Mouse (Mus musculus): ENCODE results near the gene Mcat. TPM values are rescaled to one million over a fixed set of nuclear protein-coding genes. Genes with fewer than 3 reads are reported as not detected.
"Not testable (repeated sequence)": the region's sequence is repeated elsewhere in the genome, so short reads cannot be mapped to it uniquely, and the experiment has no call there.

Mcat gene
- polyA plus RNA-seq, 1 experiment from 2014 or later: 34.3 TPM

DNA sequence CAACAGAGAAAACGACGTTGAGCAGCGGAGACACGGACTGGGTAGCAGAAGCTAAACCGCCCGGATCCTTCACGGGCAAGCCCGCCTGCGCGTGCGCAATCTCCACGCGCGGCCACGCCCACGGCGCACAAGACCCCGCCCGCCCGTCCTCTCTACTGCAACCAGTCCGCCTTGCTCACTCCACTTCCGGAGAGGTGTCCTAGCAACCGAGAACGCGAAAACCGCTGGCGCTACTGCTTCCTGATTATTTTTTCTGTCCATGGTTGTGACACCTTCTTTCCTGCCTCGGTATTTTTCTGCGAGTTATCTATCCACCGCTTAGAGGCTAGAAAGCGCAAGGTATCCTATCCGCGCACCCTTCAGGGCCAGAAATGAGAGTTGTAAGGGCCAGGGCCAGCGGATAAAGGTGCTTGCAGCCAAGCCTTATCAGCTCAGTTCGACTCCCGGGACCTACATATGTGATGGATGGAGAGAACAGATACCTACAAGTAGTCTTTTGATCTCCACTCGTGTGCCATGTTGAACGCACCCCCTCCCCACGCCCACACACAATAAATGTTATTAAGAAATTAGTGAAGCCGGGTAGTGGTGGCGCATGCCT, 52.7 kb downstream of the Mcat start, which contains the start of gene Ttll1:
Gene Ttll1 (minus strand): TSS at position 89 of the 601 bp plus-strand sequence.
- WGBS: 12% methylated on average over 41 of the region's 41 CpGs
- ATAC-seq: peak; percentile 98
- no peaks in the 10 kb centered on the region for H3K9me3 ChIP-seq (ENCODE audit: control insufficient read depth, low read length)
- peak within 1 kb of the TSS; percentile 54 for H3K4me3 ChIP-seq (replicated peaks; ENCODE audit: low read length)
- peak within 1 kb of the TSS; percentile 52 for H3K4me2 ChIP-seq (ENCODE audit: low read length)
- peak within 1 kb of the TSS; percentile 91 for H3K27ac ChIP-seq (ENCODE audit: low read length)
- no peaks in the 10 kb centered on the region for H3K36me3 ChIP-seq (ENCODE audit: control insufficient read depth, insufficient read depth)
- peak within 1 kb of the TSS; percentile 67 for H3K9ac ChIP-seq (replicated peaks; ENCODE audit: low read depth, low read length)
- H3K4me1 ChIP-seq (replicated peaks; ENCODE audit: control insufficient read depth, insufficient read depth, low read length): peaks cover 23% of the 10 kb centered on the region
- H3K27me3 ChIP-seq (replicated peaks; ENCODE audit: control insufficient read depth, insufficient read depth, low read length): no peaks in the 10 kb centered on the region

DNA sequence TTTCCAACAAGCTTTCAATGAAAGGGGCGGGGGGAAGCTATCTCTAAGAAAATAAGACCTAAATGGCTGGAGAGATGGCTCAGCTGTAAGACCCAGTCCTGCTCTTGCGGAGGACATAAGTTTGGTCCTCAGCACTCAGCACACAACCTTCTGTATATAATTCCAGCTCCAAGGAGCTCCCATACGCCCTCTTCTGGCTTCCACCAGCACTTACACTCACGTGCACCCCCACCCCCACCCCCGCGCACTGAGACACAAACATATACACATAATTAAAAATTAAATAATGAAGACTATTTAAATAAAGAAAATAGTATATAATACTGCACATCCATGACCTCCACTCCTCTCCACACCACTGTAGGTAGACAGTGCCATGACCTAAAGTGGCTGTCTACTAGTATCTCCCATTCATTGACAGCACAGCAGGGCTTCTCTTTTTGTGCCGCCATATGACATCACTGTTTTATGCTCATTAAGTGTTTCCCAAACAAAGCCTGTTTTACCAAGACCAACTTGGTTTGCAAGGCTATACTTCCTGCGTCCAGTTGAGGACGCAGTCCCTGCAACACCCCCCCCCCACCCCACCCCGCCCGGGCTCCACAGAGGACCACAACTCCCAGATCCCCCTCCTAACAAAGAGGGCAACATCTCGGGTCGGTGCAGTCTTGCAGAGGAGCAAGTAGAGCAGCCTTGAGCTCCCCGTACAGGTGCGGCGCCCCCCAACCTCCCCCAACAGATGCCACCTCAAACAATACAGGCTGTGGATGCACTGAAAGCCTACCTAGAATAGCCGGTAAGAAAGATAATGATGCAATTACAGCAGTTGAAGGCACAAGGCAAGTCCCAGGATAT, 53.4 kb downstream of the Mcat start:
- Histone ChIP-seq H3K4me3 (replicated peaks; ENCODE audit: low read length) (peak overlapping the region; percentile 54), H3K9ac (replicated peaks; ENCODE audit: low read depth, low read length) (peak overlapping the region; percentile 67), H3K4me1 (replicated peaks; ENCODE audit: control insufficient read depth, insufficient read depth, low read length) (peaks cover 23% of the 10 kb centered on the region), H3K27me3 (replicated peaks; ENCODE audit: control insufficient read depth, insufficient read depth, low read length) (no peaks in the 10 kb centered on the region), H3K9me3 (ENCODE audit: control insufficient read depth, low read length) (no peaks in the 10 kb centered on the region), H3K27ac (ENCODE audit: low read length) (peak overlapping the region; percentile 91), H3K36me3 (ENCODE audit: control insufficient read depth, insufficient read depth) (0 out of 2 replicates have a peak, but pooled peaks cover 2% of the 10 kb centered on the region), H3K4me2 (ENCODE audit: low read length) (peak overlapping the region; percentile 52)
- peak; percentile 84 for ATAC-seq
- 25% methylated on average over 17 of the region's 17 CpGs for WGBS

- H3K36me3 ChIP-seq (ENCODE audit: control insufficient read depth, insufficient read depth): peaks cover 40% of the 10 kb centered on the region
- H3K4me1 ChIP-seq (replicated peaks; ENCODE audit: control insufficient read depth, insufficient read depth, low read length); H3K4me2 ChIP-seq (ENCODE audit: low read length); H3K4me3 ChIP-seq (replicated peaks; ENCODE audit: low read length); H3K9me3 ChIP-seq (ENCODE audit: control insufficient read depth, low read length); H3K27me3 ChIP-seq (replicated peaks; ENCODE audit: control insufficient read depth, insufficient read depth, low read length); H3K9ac ChIP-seq (replicated peaks; ENCODE audit: low read depth, low read length); H3K27ac ChIP-seq (ENCODE audit: low read length); ATAC-seq: not testable (repeated sequence)
- 88% methylated on average over 6 of the region's 6 CpGs for WGBS
These were observed 62.1 kb downstream of the Mcat start for GRCm38 (mm10) chr15:83501483-83501882.

DNA sequence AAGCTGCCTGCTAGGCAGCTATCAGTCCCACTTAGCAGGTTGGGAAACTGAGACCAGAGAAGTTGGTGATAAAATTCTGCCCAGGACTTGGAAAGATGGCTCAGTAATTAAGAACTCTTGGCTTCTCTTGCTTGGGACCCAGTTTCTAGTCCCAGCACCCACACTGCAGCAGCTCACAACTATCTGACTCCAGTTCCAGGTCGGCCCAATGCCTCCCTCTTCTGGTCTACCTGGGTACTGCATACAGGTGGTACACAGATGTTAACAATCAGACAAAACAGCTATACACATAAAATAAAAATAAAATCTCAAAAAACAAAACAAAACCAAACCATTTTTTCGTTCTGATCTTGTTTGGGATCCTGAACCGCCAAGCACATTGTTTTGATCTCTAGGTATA, 63.2 kb downstream of the Mcat start:
- no peak for ATAC-seq
- no peaks in the 10 kb centered on the region for H3K9me3 ChIP-seq (ENCODE audit: control insufficient read depth, low read length)
- WGBS: 67% methylated on average over 3 of the region's 3 CpGs

DNA sequence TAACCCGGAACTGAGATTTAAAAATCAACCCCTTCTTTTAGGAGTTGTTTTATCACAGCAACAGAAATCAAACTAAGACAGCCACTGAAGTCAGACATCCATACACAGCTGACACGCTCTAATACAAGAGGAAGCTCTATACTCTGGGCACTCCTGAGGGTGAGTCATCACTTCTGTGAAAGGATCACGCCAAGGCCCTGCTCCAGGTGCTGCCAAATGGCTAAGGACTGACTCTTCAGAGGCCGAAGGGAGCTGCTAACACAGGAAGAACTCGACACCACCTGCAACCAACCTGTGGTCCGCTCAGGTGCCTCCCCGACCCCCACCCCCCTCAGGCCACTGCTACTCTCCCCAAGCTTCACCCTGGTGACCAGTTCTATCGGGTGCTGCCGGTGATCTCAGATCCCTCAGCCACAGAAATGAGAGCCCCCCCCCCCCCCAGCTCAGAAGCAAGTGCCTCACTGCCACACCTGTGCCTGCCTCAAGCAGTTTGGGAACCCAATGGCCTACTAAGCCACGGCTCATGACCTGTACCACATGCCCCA, 64.3 kb downstream of the Mcat start:
- no peak overlapping the region for H3K4me2 ChIP-seq (ENCODE audit: low read length)
- H3K27ac ChIP-seq (ENCODE audit: low read length): no peak overlapping the region
- H3K4me3 ChIP-seq (replicated peaks; ENCODE audit: low read length): no peak overlapping the region
- no peak overlapping the region for H3K9ac ChIP-seq (replicated peaks; ENCODE audit: low read depth, low read length)
- H3K36me3 ChIP-seq (ENCODE audit: control insufficient read depth, insufficient read depth): peaks cover 50% of the 10 kb centered on the region
- no peak for ATAC-seq
- H3K4me1 ChIP-seq (replicated peaks; ENCODE audit: control insufficient read depth, insufficient read depth, low read length): no peaks in the 10 kb centered on the region
- WGBS: 93% methylated on average over 10 of the region's 10 CpGs
- H3K9me3 ChIP-seq (ENCODE audit: control insufficient read depth, low read length): no peaks in the 10 kb centered on the region
- no peaks in the 10 kb centered on the region for H3K27me3 ChIP-seq (replicated peaks; ENCODE audit: control insufficient read depth, insufficient read depth, low read length)

More for the DNA sequence above, 63.2 kb downstream of the Mcat start:
- Histone ChIP-seq H3K36me3 (ENCODE audit: control insufficient read depth, insufficient read depth) (peaks cover 47% of the 10 kb centered on the region), H3K9ac (replicated peaks; ENCODE audit: low read depth, low read length) (no peak overlapping the region), H3K4me3 (replicated peaks; ENCODE audit: low read length) (no peak overlapping the region), H3K4me2 (ENCODE audit: low read length) (no peak overlapping the region), H3K4me1 (replicated peaks; ENCODE audit: control insufficient read depth, insufficient read depth, low read length) (no peaks in the 10 kb centered on the region), H3K27me3 (replicated peaks; ENCODE audit: control insufficient read depth, insufficient read depth, low read length) (no peaks in the 10 kb centered on the region), H3K27ac (ENCODE audit: low read length) (no peak overlapping the region)

- Histone ChIP-seq H3K27me3 (replicated peaks; ENCODE audit: control insufficient read depth, insufficient read depth, low read length) (no peaks in the 10 kb centered on the region), H3K4me2 (ENCODE audit: low read length) (no peak overlapping the region), H3K9me3 (ENCODE audit: control insufficient read depth, low read length) (no peaks in the 10 kb centered on the region), H3K27ac (ENCODE audit: low read length) (no peak overlapping the region), H3K4me3 (replicated peaks; ENCODE audit: low read length) (no peak overlapping the region), H3K4me1 (replicated peaks; ENCODE audit: control insufficient read depth, insufficient read depth, low read length) (no peaks in the 10 kb centered on the region), H3K36me3 (ENCODE audit: control insufficient read depth, insufficient read depth) (peaks cover 44% of the 10 kb centered on the region), H3K9ac (replicated peaks; ENCODE audit: low read depth, low read length) (no peak overlapping the region)
- 94% methylated on average over 6 of the region's 6 CpGs for WGBS
- ATAC-seq: no peak
These were observed 66.3 kb downstream of the Mcat start for GRCm38 (mm10) chr15:83497299-83497698.

Small RNA genes lying within 50 kb of the gene (microRNA-seq; reads per million reads assigned to microRNA genes)
- gene Gm24575: not detected

Other genes with a start within 250 kb of the Mcat start
- 44.5 and 46.3 TPM in 2 replicates for gene Arfgap3, start 213.5 kb downstream of the Mcat start, polyA plus RNA-seq (2015; fragmentation: Nextera tagmentation; extraction: Ambion mirVana)
- 19.8 and 20.0 TPM in 2 replicates for gene Pacsin2, start 99.2 kb downstream of the Mcat start, polyA plus RNA-seq (2015; fragmentation: Nextera tagmentation; extraction: Ambion mirVana)
- gene Ttll1, start 52.9 kb downstream of the Mcat start, polyA plus RNA-seq (2015; fragmentation: Nextera tagmentation; extraction: Ambion mirVana): 107 and 114 TPM in 2 replicates
- gene Bik, start 36.9 kb downstream of the Mcat start, polyA plus RNA-seq (2015; fragmentation: Nextera tagmentation; extraction: Ambion mirVana): 0.36 and 1.1 TPM in 2 replicates
- 10.1 and 10.6 TPM in 2 replicates for gene Tspo, start 195 bp downstream of the Mcat start, polyA plus RNA-seq (2015; fragmentation: Nextera tagmentation; extraction: Ambion mirVana)
- 47.6 and 49.6 TPM in 2 replicates for gene Ttll12, start 31.4 kb upstream of the Mcat start, polyA plus RNA-seq (2015; fragmentation: Nextera tagmentation; extraction: Ambion mirVana)
- gene Scube1, start 161.2 kb upstream of the Mcat start, polyA plus RNA-seq (2015; fragmentation: Nextera tagmentation; extraction: Ambion mirVana): 21.9 and 23.6 TPM in 2 replicates
- 400 and 477 TPM in 2 replicates for gene Mpped1, start 215.7 kb upstream of the Mcat start, polyA plus RNA-seq (2015; fragmentation: Nextera tagmentation; extraction: Ambion mirVana)